Mouse (Mus musculus): ENCODE data around the gene Zfp771. TPM values are rescaled to one million over a fixed set of nuclear protein-coding genes. Genes with fewer than 3 reads are reported as not detected.
A peak's percentile ranks its signal among the peaks of the same experiment; 100 is the strongest.

The Zfp771 gene
- polyA plus RNA-seq (2012; ENCODE audit: insufficient read depth, low replicate concordance), result 85.4 and 270 TPM in 2 replicates

GRCm38 (mm10) chr7:127243870-127244657, at the start of gene Zfp771:
TSS of gene Zfp771 (plus strand) at chr7:127244274.
- no peaks in the 10 kb centered on the region for H3K27me3 ChIP-seq (replicated peaks)
- H3K4me1 ChIP-seq, result peaks cover 47% of the 10 kb centered on the region
- TF ChIP-seq FLI1 (IDR thresholded peaks at IDR 0.05; ENCODE audit: low read length) (no peak), GATA1 (IDR thresholded peaks at IDR 0.05; ENCODE audit: borderline replicate concordance, low read length) (no peak)
- peaks cover 37% of the 10 kb centered on the region for H3K36me3 ChIP-seq (replicated peaks; ENCODE audit: low read length)
- H3K4me3 ChIP-seq (replicated peaks), result peak within 1 kb of the TSS; percentile 96
- H3K9me3 ChIP-seq, result peaks cover 5% of the 10 kb centered on the region; the same call in 1 of the 2 replicates

GRCm38 (mm10) chr7:127194633-127195029, 49.4 kb upstream of the Zfp771 start:
- H3K4me1 ChIP-seq, result peaks cover 58% of the 10 kb centered on the region
- H3K9me3 ChIP-seq, result no peaks in the 10 kb centered on the region
- peak overlapping the region; percentile 97 for H3K4me3 ChIP-seq (replicated peaks)
- H3K27me3 ChIP-seq (replicated peaks), result no peaks in the 10 kb centered on the region
- TF ChIP-seq FLI1 (IDR thresholded peaks at IDR 0.05; ENCODE audit: low read length) (no peak), GATA1 (IDR thresholded peaks at IDR 0.05; ENCODE audit: borderline replicate concordance, low read length) (no peak)
- peaks cover 79% of the 10 kb centered on the region for H3K36me3 ChIP-seq (replicated peaks; ENCODE audit: low read length)

- Histone ChIP-seq H3K36me3 (replicated peaks; ENCODE audit: low read length) (peaks cover 86% of the 10 kb centered on the region), H3K9me3 (no peaks in the 10 kb centered on the region), H3K4me1 (peaks cover 66% of the 10 kb centered on the region), H3K4me3 (replicated peaks) (peak within 1 kb of the TSS; percentile 97), H3K27me3 (replicated peaks) (no peaks in the 10 kb centered on the region)
- TF ChIP-seq FLI1 (IDR thresholded peaks at IDR 0.05; ENCODE audit: low read length) (peak; percentile 97), GATA1 (IDR thresholded peaks at IDR 0.05; ENCODE audit: borderline replicate concordance, low read length) (no peak)
Measured at GRCm38 (mm10) chr7:127195544-127196295, 48.4 kb upstream of the Zfp771 start, which contains the start of gene Cd2bp2. TSS of gene Cd2bp2 (minus strand) at chr7:127196050.

DNA sequence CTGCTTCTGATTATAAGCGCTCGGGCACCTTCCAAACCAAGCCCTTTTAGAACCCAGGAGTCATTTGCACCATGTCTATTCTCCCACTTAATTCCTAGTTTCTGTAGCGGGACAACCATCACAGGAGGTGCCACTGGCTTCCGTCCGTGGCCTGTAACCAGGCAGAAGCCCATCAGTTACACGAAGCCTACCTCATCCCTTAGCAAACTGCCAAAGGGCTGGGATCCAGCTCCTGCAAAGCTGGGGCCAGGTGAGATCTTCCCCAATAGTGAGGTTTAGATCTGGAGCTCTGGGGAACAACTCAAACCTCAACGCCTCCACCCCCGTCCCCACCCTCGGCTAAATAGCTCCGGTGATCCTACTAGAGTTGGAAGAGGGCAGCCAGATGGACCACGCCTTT, 47.6 kb upstream of the Zfp771 start:
- peak overlapping the region; percentile 97 for H3K4me3 ChIP-seq (replicated peaks)
- H3K9me3 ChIP-seq, result no peaks in the 10 kb centered on the region
- H3K36me3 ChIP-seq (replicated peaks; ENCODE audit: low read length), result peaks cover 88% of the 10 kb centered on the region
- peaks cover 68% of the 10 kb centered on the region for H3K4me1 ChIP-seq
- H3K27me3 ChIP-seq (replicated peaks), result no peaks in the 10 kb centered on the region
- TF ChIP-seq GATA1 (IDR thresholded peaks at IDR 0.05; ENCODE audit: borderline replicate concordance, low read length) (no peak), FLI1 (IDR thresholded peaks at IDR 0.05; ENCODE audit: low read length) (no peak)

GRCm38 (mm10) chr7:127206606-127207005, 37.5 kb upstream of the Zfp771 start:
- Histone ChIP-seq H3K36me3 (replicated peaks; ENCODE audit: low read length) (peaks cover 41% of the 10 kb centered on the region), H3K9me3 (no peaks in the 10 kb centered on the region), H3K4me1 (peaks cover 62% of the 10 kb centered on the region), H3K27me3 (replicated peaks) (no peaks in the 10 kb centered on the region), H3K4me3 (replicated peaks) (peak overlapping the region; percentile 99)
- TF ChIP-seq FLI1 (IDR thresholded peaks at IDR 0.05; ENCODE audit: low read length), result no peak
- no peak for TF ChIP-seq GATA1 (IDR thresholded peaks at IDR 0.05; ENCODE audit: borderline replicate concordance, low read length)

DNA sequence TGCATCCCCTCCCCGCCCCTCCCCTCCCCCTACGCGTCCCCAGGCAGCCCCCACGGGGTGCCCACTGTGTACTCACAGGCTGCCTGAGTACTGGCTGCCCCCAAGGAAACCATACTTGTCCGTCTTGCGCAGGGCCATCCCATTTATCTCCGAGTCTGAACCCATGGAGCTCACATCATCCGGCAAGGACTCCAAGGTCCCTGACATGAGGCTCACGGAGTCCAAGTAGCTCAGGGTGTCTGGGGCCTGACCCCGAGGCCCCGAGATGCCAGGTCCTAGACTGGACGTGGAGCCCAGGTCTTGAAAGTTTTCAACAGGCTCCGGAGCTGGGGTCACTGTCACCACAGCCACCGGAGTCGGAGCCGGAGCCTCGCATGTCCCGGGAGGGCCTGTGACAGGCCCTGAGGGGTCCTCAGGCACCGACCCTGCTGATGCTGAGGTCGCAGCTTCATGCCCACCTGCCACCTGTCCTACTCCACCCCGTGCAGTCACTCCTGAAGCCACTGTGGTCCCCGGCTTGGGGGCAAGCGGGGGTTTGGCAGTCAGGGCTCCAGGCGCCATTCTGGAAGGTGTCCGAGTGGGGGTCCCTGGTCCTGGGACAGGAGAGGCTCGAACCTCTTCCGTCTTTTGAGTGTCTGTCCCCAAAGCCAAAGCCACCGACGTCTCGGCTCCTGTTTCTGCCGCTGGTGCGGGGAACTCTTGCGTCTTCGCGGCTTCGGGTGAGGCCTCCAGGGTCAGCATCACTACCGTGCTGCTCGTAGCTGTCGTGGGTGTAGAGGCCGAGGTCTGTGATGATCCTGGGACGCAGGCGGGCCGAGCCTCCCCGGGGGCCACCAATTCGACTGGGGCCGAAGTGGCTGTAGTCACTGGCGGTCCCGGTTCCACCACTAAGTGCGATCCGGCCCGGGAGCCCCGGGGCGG, 36.4 kb upstream of the Zfp771 start:
- H3K9me3 ChIP-seq, result no peaks in the 10 kb centered on the region
- peaks cover 32% of the 10 kb centered on the region for H3K36me3 ChIP-seq (replicated peaks; ENCODE audit: low read length)
- TF ChIP-seq FLI1 (IDR thresholded peaks at IDR 0.05; ENCODE audit: low read length), result no peak
- no peak for TF ChIP-seq GATA1 (IDR thresholded peaks at IDR 0.05; ENCODE audit: borderline replicate concordance, low read length)
- H3K4me1 ChIP-seq, result peaks cover 72% of the 10 kb centered on the region
- no peaks in the 10 kb centered on the region for H3K27me3 ChIP-seq (replicated peaks)
- H3K4me3 ChIP-seq (replicated peaks), result peak overlapping the region; percentile 99

- no peak for TF ChIP-seq GATA1 (IDR thresholded peaks at IDR 0.05; ENCODE audit: borderline replicate concordance, low read length)
- TF ChIP-seq FLI1 (IDR thresholded peaks at IDR 0.05; ENCODE audit: low read length), result no peak
- Histone ChIP-seq H3K27me3 (replicated peaks) (no peaks in the 10 kb centered on the region), H3K4me3 (replicated peaks) (peak within 1 kb of the TSS; percentile 99), H3K36me3 (replicated peaks; ENCODE audit: low read length) (peaks cover 32% of the 10 kb centered on the region), H3K4me1 (peaks cover 75% of the 10 kb centered on the region), H3K9me3 (no peaks in the 10 kb centered on the region)
Measured at GRCm38 (mm10) chr7:127208295-127208552, 35.9 kb upstream of the Zfp771 start, which contains the start of gene Tbc1d10b. TSS of gene Tbc1d10b (minus strand) at chr7:127208468.

DNA sequence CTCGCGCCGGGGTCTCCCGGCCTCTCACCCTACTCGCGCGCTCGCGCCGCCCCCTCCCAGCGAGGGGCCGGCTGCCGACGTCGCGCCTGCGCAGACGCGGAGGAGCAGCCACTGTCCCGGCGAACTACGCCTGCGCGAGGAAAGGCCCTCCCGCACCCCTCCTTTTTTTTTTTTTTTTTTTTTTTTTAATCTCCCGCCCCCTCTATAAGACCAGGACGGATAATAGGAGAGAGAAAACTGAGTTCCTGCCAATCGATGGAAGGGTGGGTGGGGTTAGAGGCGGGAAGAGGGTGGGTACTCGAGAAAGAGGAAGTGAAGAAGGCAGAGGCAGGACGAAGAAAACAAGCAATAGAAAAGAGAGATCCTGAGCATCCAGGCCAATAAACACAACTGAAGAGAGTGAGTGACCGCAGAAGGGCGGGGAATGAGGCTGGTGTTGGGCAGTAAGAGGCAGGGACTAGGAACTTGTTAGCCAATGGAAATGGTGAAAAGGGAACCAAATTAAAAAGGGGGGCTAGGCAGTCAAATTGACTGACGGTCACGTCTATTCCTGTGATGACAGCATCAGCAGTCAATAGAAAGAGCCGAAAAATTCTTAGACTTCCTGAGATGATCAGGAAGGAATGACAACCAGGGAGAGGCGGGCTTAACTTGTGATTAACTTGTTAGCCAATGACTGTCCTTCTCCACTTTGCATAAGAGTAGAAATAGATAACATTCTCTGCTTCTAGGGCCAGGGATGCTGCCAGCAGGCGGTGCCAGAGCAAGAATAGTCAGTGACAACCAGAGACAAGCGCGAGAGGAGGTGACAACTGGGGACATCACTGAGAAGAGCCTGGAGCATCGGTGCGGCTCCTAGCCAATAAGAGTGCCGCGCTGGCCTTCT, 35.3 kb upstream of the Zfp771 start, which contains the start of gene Mylpf:
Gene Mylpf, plus strand, starts transcription at position 338 of the 886 bp plus-strand sequence.
- H3K36me3 ChIP-seq (replicated peaks; ENCODE audit: low read length), result peaks cover 32% of the 10 kb centered on the region
- peaks cover 75% of the 10 kb centered on the region for H3K4me1 ChIP-seq
- H3K27me3 ChIP-seq (replicated peaks), result no peaks in the 10 kb centered on the region
- TF ChIP-seq FLI1 (IDR thresholded peaks at IDR 0.05; ENCODE audit: low read length) (no peak; the same call in 1 of the 2 replicates), GATA1 (IDR thresholded peaks at IDR 0.05; ENCODE audit: borderline replicate concordance, low read length) (peak; percentile 80; the same call in 1 of the 3 replicates)
- H3K9me3 ChIP-seq, result no peaks in the 10 kb centered on the region
- H3K4me3 ChIP-seq (replicated peaks), result peak within 1 kb of the TSS; percentile 99

All from megakaryocyte, embryonic 14.5 days (primary cell).